Mouse (Mus musculus) heart, postnatal 10 days (tissue): ENCODE measurements around the gene Thbs2. TPM values are rescaled to one million over a fixed set of nuclear protein-coding genes. Genes with fewer than 3 reads are reported as not detected.
A peak's percentile ranks its signal among the peaks of the same experiment; 100 is the strongest.

Source experiments
- DNase-seq, 2 experiments: peaks; one replicate each; pipeline ENCODE4 v3.0.0; 2021
- intact Hi-C: fragments of 180-260 bp; cut with DNase I; formaldehyde crosslinking; loops from one replicate; pipeline ENCODE4 v1.15.1; 2025
- total RNA-seq, 2 experiments: library from RNA; stranded (reverse); gene quantifications; 2 replicates each; pipeline ENCODE4 v1.2.3; 2021

Gene Thbs2
- total RNA-seq, 2 experiments from 2014 or later, result 54.2 to 57.8 TPM

GRCm38 (mm10) chr17:14698188-14698587, 4.2 kb upstream of the Thbs2 start:
- intact Hi-C loops, result no loop called here
- DNase-seq, result no peak

- intact Hi-C loops, result no loop called here
- DNase-seq, result no peak
These were observed 3.1 kb upstream of the Thbs2 start for GRCm38 (mm10) chr17:14697096-14697495.

- intact Hi-C loops, result no loop called here
- no peak for DNase-seq
These were observed 2.3 kb upstream of the Thbs2 start for GRCm38 (mm10) chr17:14696281-14696795.

DNA sequence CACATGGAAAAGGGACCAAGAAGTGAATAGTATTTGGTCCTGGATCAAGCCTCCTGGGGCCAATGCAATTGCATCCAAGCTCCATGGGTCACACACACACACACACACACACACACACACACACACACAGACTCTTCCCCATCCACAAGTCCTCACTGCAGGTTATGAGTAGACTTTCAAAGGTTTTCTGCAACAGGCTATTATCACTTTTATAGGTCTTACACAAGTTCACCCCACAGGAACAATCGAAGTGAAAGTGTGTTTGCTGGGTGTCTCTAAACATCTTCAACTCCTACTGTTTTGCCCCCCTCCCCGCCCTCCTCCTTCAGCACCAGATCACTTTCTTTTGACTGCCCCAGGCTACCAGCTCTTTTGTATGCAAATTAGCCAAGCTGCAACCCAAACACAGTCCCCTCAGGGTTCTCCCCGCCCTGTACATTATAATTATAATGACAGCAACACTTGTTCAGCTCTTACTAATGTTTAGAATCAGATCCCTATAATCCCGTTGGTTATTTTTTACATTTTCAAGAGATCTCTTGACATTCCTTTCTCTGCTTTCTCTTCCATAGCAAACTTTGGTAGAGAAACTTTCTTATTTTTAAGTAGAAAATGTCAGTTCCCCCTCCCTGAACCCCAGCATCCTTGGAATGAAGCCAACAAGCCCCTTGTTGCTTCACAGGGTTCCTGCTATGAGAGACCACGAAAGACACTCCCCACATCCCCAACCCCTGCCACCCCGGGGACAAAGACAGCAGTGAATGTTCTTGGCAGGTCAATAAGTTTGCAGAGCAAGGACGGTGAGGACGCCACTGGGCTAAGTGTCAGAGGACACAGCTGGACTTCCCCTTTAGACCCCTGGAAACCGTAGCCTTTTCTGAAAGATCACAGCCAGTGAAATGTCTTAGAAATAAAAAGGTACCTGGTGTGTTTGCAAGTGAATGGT, 714 bp downstream of the Thbs2 start:
- DNase-seq, result no peak
- intact Hi-C loops, result loop anchor here (5.0 kb wide), 1 partner anchor 146 kb away; no protein-coding TSS in a partner anchor

- intact Hi-C loops, result loop anchor here (5.0 kb wide), 1 partner anchor 145 kb away; no protein-coding TSS in a partner anchor
- DNase-seq, result peak; percentile 59
These were observed 2.1 kb downstream of the Thbs2 start for GRCm38 (mm10) chr17:14691901-14692300.

- no peak for DNase-seq
- intact Hi-C loops, result loop anchor here (5.0 kb wide), 1 partner anchor 144 kb away; no protein-coding TSS in a partner anchor
These were observed 2.8 kb downstream of the Thbs2 start for GRCm38 (mm10) chr17:14691197-14691596.

GRCm38 (mm10) chr17:14682836-14683235, 11.2 kb downstream of the Thbs2 start:
- intact Hi-C loops, result no loop called here
- DNase-seq, result no peak

- intact Hi-C loops, result no loop called here
These were observed 13.0 kb downstream of the Thbs2 start for GRCm38 (mm10) chr17:14681047-14681446.

DNA sequence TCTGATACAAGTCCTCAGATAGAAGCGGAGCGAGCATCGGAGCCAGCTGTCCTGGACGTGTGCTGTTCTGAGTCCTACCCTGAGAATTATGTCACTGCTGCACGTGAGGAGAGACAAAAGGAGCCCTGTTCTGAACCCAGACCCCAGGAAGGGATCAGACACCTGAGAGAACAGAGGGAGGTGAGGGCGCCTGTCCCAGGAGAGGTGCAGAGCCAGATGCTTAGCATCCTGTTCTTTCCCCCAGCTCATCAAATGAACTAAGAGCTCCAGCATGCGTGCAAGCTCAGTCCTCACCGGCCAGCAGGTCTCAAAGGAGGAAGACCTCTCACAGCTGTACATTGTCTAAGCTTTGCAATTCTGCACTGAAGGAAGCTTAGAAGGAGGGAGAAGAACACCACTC, 16.8 kb downstream of the Thbs2 start:
- intact Hi-C loops, result no loop called here

More at GRCm38 (mm10) chr17:14681047-14681446, 13.0 kb downstream of the Thbs2 start:
- no peak for DNase-seq

DNA sequence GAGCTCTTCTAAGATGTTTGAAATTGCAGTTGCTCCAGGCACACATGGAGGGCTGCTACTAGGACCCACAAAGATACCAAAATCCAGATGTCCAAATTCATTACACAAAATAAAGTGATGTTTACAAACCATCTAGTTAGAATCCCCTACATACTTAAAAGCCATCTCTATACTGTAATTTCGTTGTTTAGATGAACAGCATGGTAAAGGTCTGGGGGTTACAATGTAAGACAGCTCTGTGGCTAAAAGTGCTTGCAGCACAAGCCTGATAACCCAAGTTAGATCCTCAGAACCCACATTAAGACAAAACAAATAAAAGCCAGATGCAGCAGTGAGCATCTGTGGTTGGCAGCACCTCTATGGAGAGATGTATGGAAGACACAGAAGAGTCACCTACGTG, 18.5 kb downstream of the Thbs2 start:
- DNase-seq, result no peak
- intact Hi-C loops, result no loop called here

More for the DNA sequence above, 16.8 kb downstream of the Thbs2 start:
- DNase-seq, result no peak

GRCm38 (mm10) chr17:14672402-14672801, 21.6 kb downstream of the Thbs2 start:
- intact Hi-C loops, result no loop called here
- peak; percentile 92 to 94 for DNase-seq

DNA sequence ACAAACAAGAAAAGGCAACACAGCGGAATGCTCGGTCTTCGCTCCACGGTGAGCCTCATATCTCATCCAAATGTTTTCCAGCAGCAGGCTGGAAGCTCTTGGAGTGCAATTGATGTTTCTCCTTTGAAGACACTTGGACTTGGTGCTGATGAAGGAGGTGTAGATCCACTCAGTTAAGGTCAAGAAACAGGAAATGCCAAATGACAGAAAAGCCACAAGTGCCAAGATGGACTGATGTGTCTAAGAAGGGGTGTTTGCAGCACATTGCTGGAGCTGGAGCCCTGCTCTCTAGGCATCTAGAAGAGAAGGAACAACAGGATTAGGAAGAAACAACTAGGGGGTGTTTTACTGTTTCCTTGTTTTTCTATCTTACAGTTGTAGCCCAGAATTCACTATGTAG, 26.8 kb downstream of the Thbs2 start:
- DNase-seq, result no peak
- intact Hi-C loops, result no loop called here

GRCm38 (mm10) chr17:14666451-14666850, 27.6 kb downstream of the Thbs2 start:
- intact Hi-C loops, result no loop called here
- no peak for DNase-seq

GRCm38 (mm10) chr17:14663366-14663765, 30.7 kb downstream of the Thbs2 start:
- no peak for DNase-seq
- intact Hi-C loops, result no loop called here

- no peak for DNase-seq
- intact Hi-C loops, result no loop called here
These were observed 31.6 kb downstream of the Thbs2 start for GRCm38 (mm10) chr17:14662409-14662808.

GRCm38 (mm10) chr17:14659746-14660145, 34.3 kb downstream of the Thbs2 start:
- intact Hi-C loops, result no loop called here
- DNase-seq, result peak; percentile 48 to 50

DNA sequence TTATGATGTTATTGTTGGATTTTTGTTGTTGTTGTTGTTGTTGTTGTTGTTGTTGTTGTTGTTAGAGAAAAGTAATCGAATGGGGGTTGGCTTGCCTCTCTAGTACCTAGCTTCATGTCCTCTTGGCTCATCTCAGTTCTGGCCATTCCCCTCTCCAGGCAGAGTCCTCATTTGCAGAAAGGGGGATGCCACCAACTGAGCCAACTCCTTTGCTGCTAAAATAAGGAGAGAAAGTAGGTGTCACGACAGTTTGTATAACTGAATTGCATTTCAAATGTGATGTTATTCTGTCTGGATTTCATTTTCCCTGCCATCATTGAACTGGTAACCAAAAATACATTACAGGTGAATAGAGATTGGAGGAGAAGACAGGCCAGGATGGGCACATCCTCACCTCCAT, 35.9 kb downstream of the Thbs2 start:
- intact Hi-C loops, result no loop called here
- DNase-seq, result no peak

DNA sequence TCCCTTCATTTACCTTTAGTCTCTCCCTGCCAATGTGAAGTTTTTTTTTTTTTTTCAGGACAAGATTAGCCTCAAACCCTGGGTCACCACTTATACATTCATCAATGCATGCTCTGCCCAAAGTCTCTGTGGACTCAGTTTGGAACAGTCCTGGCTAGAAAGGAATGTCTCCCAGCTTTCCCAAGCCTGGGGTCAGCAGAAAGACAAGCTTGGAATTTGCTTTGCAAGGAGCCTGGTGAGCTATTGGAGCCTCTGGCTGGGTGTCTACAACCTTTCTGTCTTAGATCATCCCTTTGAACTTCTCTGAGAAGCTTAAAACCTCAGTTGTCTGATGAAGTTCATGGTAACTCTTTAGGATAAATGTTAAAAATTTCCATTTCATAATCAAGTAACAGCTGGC, 36.9 kb downstream of the Thbs2 start:
- DNase-seq, result no peak
- intact Hi-C loops, result no loop called here

- intact Hi-C loops, result no loop called here
- peak; percentile 44 to 46 for DNase-seq
These were observed 39.1 kb downstream of the Thbs2 start for GRCm38 (mm10) chr17:14654981-14655380.

DNA sequence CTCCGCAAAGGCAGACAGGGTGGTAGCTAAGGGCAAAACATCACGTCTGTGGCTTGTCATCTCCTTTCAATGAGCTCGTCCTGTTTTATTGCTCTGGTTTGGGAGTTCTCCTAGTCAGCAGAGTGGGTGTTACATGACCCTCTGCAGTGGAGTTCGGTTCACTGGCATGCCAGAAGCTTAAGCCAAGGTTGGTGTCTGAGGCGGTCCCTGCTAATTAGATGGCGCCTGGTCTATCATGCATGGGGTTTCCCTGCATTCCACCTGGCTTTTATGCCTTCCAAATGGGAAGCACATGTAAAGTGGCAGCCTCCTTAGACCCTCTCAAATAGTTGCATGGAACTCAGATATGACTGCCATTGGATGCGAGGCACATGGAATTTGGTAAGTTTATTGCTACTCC, 42.0 kb downstream of the Thbs2 start:
- no peak for DNase-seq
- intact Hi-C loops, result no loop called here

DNA sequence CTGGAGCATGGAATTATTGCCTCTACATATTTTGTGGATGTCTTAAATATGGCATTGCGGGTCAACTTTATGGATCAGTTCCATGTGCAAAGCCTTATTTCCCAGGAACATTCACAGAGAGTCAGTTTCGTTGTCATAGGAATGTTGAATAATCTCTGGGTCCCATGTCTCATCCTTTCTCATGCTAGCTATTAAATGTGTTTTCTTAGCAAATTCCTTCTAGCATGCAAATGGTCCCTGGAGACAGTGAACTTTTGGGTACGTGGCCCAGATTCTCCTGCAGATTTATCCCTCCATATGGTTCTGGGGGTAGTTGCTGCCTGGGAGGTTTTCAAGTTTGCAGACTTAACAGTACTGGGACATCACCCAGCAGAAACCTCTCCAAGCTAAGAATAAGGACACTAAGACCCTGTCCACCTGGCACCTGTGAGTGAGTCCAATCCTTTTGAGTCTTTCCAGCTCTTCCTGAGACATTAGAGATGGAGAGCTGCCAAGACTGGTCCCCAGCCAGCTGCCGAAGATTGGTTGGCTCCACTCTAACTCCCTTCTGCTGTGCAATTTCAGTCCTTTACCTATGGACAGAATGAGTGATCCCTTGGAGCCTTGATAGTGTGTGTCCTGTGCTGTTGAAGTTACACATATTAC, 45.9 kb downstream of the Thbs2 start:
- no peak for DNase-seq
- intact Hi-C loops, result no loop called here
